Comparison of ENCODE assay signal across 8 mouse cellular contexts in genomic region chr10:79767372-79768244, GRCm38 (mm10). TPM values are rescaled to one million over a fixed set of nuclear protein-coding genes. Genes with fewer than 3 reads are reported as not detected.
DNase-seq lines count a peak whose midpoint lies in the region; ATAC-seq lines count a peak whose summit lies in the region.

No protein-coding gene starts in this region.

- H3K4me3 ChIP-seq in hindbrain, embryonic 12.5 days = peak overlapping the region; percentile 93

- H3K27ac ChIP-seq in hindbrain, embryonic 12.5 days = peak overlapping the region; percentile 94

- ATAC-seq in hindbrain, embryonic 12.5 days (ENCODE audit: low FRiP score) = peak; percentile 86

- H3K4me2 ChIP-seq in hindbrain, embryonic 12.5 days (replicated peaks) = peak overlapping the region; percentile 92

- peaks cover 2% of the 10 kb centered on the region; the same call in 1 of the 2 replicates for H3K36me3 ChIP-seq in hindbrain, embryonic 12.5 days

- 0 out of 2 replicates have a peak, but pooled peaks cover 5% of the 10 kb centered on the region for H3K27me3 ChIP-seq in hindbrain, embryonic 12.5 days

- H3K4me1 ChIP-seq in hindbrain, embryonic 12.5 days = peaks cover 31% of the 10 kb centered on the region

- 13% methylated on average over 40 of the region's 40 CpGs for WGBS in hindbrain, embryonic 12.5 days

- H3K9me3 ChIP-seq in hindbrain, embryonic 12.5 days (replicated peaks) = no peaks in the 10 kb centered on the region; the same call in 1 of the 2 replicates

- peak overlapping the region; percentile 51 for H3K9ac ChIP-seq in hindbrain, embryonic 12.5 days

- peak; percentile 97 for DNase-seq in R1 (ENCODE audit: low read depth, low spot score)
- DNase-seq in cerebellum, postnatal 10 days = peak; percentile 99
- DNase-seq in frontal cortex, adult 2 months (ENCODE audit: extremely low spot score in 1 of 2, low spot score in 1 of 2) = peak; percentile 95 to 97
- DNase-seq in layer of hippocampus, postnatal 14 days (ENCODE audit: low spot score in 2 of 2) = peak; percentile 89 to 97
- peak; percentile 96 for DNase-seq in lung, postnatal 10 days
- peak; percentile 94 for DNase-seq in retina, embryonic 14.5 days (ENCODE audit: low spot score)
- DNase-seq in urinary bladder, postnatal 14 days (ENCODE audit: low spot score) = peak; percentile 94

RNA-seq across cellular contexts. Expression of gene Rnf126, which starts 0.9 kb away (rescaled TPM):
- polyA plus RNA-seq in frontal cortex, adult 2 months (2012; rRNA removed) = 140 and 166 TPM in 2 replicates
- polyA plus RNA-seq in hindbrain, embryonic 12.5 days (2016; fragmentation: Nextera tagmentation; extraction: Ambion mirVana) = 103 and 108 TPM in 2 replicates
- total RNA-seq in layer of hippocampus, postnatal 14 days (2021) = 10 to 100 TPM; 86.1 to 90.5 TPM

RNA-seq across cellular contexts. Expression of gene Fstl3, which starts 9.5 kb away (rescaled TPM):
- 5.6 and 7.0 TPM in 2 replicates for polyA plus RNA-seq in frontal cortex, adult 2 months (2012; rRNA removed)
- 2.3 and 2.7 TPM in 2 replicates for polyA plus RNA-seq in hindbrain, embryonic 12.5 days (2016; fragmentation: Nextera tagmentation; extraction: Ambion mirVana)
- total RNA-seq in layer of hippocampus, postnatal 14 days (2021) = 1 to 10 TPM; 1.2 to 2.4 TPM

RNA-seq across cellular contexts. Expression of gene Fgf22, which starts 12.7 kb away (rescaled TPM):
- polyA plus RNA-seq in frontal cortex, adult 2 months (2012; rRNA removed) = 6.2 and 6.9 TPM in 2 replicates
- polyA plus RNA-seq in hindbrain, embryonic 12.5 days (2016; fragmentation: Nextera tagmentation; extraction: Ambion mirVana) = 0.42 and 0.72 TPM in 2 replicates
- total RNA-seq in layer of hippocampus, postnatal 14 days (2021) = 1 to 10 TPM in 1 of 2 experiments, under 1 TPM in 1; 0.88 to 1.7 TPM

RNA-seq across cellular contexts. Expression of gene Polrmt, which starts 21.2 kb away (rescaled TPM):
- 60.7 and 62.2 TPM in 2 replicates for polyA plus RNA-seq in frontal cortex, adult 2 months (2012; rRNA removed)
- polyA plus RNA-seq in hindbrain, embryonic 12.5 days (2016; fragmentation: Nextera tagmentation; extraction: Ambion mirVana) = 42.7 and 47.5 TPM in 2 replicates
- total RNA-seq in layer of hippocampus, postnatal 14 days (2021) = 10 to 100 TPM; 45.3 to 49.0 TPM

RNA-seq across cellular contexts. Expression of gene Prss57, which starts 23.2 kb away (rescaled TPM):
- polyA plus RNA-seq in frontal cortex, adult 2 months (2012; rRNA removed) = 1.00 and 1.1 TPM in 2 replicates
- polyA plus RNA-seq in hindbrain, embryonic 12.5 days (2016; fragmentation: Nextera tagmentation; extraction: Ambion mirVana) = 0.23 and 0.30 TPM in 2 replicates
- under 1 TPM in 1 of 2 experiments, not detected in 1; 0.16 TPM for total RNA-seq in layer of hippocampus, postnatal 14 days (2021)

Comparison
In these comparisons a context has a peak if more than half of its experiments do, and no peak if none do; other contexts are left out.
1. Peak in every context shown above with its lines: DNase-seq, ATAC-seq, H3K4me3 ChIP-seq and H3K27ac ChIP-seq.